Mouse (Mus musculus) adrenal gland, postnatal 36 days (tissue): ENCODE measurements around the gene Uimc1. TPM values are rescaled to one million over a fixed set of nuclear protein-coding genes. Genes with fewer than 3 reads are reported as not detected.

Experiments
- DNase-seq, 2 experiments: peaks; one replicate each; pipeline ENCODE4 v3.0.0; 2021; ENCODE audit warnings: mixed read lengths in 1 of 2
- total RNA-seq, 2 experiments: library from RNA; stranded (reverse); gene quantifications; 2 replicates each; pipeline ENCODE4 v1.2.3; 2021

The Uimc1 gene
- total RNA-seq, 2 experiments from 2014 or later = 27.1 to 29.4 TPM

DNA sequence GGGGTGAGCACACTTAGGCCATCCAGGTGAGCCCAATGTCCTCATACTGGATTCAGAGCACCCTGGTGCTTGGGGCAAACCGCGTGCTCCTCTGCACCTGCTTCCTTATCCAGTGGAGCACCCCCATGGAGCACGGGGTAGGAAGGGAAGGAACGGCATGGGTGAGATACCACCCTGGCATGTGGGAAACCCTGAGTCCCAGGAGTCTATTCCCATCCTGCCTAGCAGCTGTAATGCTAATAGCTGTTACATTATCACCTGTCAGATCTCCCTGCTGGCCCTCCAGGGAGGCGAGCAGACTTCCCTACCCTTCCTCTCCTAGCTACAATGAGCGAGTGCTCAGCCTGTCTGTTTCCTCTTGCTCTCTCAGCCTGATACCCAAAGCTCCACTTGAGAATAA is 104.9 kb downstream of the Uimc1 start:
- DNase-seq = no peak

- DNase-seq = no peak
Measured at GRCm38 (mm10) chr13:54994576-54994975, 105.5 kb downstream of the Uimc1 start.

GRCm38 (mm10) chr13:54992215-54992614 is 107.9 kb downstream of the Uimc1 start:
- DNase-seq = no peak

DNA sequence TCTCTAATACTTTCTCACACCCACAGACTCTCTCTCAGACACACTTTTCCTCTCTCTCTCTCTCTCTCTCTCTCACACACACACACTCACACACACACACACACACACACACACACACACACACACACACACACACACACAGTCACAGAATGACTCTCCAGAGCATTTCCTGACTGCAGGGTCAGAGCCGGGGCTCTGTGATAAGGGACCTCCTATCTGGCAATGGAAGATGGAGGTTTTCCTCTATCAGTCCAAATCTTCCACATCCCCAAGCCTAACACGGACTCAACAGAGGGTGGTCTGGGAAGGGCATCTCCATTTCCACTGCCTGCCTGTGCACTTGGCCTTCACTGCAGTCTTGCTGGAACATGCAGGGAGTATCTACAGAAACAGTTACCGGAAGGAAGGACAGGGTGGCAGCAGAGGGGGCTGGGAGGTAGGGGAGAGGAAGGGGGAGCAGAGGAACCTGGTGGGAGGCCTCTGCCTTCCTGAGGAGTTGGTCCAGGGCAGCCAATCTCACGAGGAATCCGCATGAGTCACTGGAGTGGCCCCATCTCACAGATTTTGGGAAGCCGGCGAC is 111.8 kb downstream of the Uimc1 start:
- DNase-seq = no peak

GRCm38 (mm10) chr13:54987405-54987804 is 112.7 kb downstream of the Uimc1 start:
- DNase-seq = no peak

- DNase-seq = no peak
Measured at GRCm38 (mm10) chr13:54983614-54984013, 116.5 kb downstream of the Uimc1 start.

DNA sequence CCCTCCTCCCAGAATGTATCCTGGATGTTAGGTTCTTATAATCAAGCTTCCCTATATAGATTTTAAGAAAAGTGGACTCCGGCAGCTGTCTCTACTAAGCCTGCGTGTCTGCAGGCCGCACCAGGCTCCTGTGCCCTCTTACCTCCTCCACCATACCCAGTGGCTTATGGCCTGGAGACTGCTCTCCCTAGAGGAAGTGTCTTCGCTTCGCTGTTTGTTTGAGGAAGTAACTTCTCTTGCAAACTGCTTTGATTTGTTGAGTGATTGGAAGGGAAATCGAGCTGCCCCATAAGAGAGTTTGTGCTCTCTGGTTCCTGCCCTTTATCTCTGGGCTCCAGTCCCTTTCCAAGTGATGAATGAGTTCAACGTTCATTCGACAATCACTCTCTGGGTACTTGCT is 117.1 kb downstream of the Uimc1 start:
- no peak for DNase-seq

- DNase-seq = peak; percentile 47 to 51
Measured at GRCm38 (mm10) chr13:54980957-54981356, 119.1 kb downstream of the Uimc1 start.

- no peak for DNase-seq
Measured at GRCm38 (mm10) chr13:54978804-54979203, 121.3 kb downstream of the Uimc1 start.

Other genes with a start within 250 kb of the Uimc1 start
- gene Unc5a, start 150.9 kb downstream of the Uimc1 start, total RNA-seq = 1 to 10 TPM; 6.0 to 6.4 TPM
- 1 to 10 TPM in 1 of 2 experiments, under 1 TPM in 1; 0.72 to 1.1 TPM for gene Hk3, start 78.9 kb downstream of the Uimc1 start, total RNA-seq
- gene Zfp346, start 5.0 kb upstream of the Uimc1 start, total RNA-seq = 10 to 100 TPM; 45.8 to 50.9 TPM
- gene Gm17617, start 33.2 kb upstream of the Uimc1 start, total RNA-seq = not detected
- 10 to 100 TPM; 35.9 to 61.1 TPM for gene Fgfr4, start 52.3 kb upstream of the Uimc1 start, total RNA-seq
- gene Nsd1, start 109.5 kb upstream of the Uimc1 start, total RNA-seq = 100 to 1,000 TPM; 103 to 115 TPM
- gene Prelid1, start 220.2 kb upstream of the Uimc1 start, total RNA-seq = 100 to 1,000 TPM; 149 to 154 TPM
- gene Rab24, start 221.6 kb upstream of the Uimc1 start, total RNA-seq = 10 to 100 TPM; 56.9 to 63.8 TPM
- 1 to 10 TPM; 2.9 to 3.0 TPM for gene Mxd3, start 229.5 kb upstream of the Uimc1 start, total RNA-seq